Mouse (Mus musculus): Measurements from ENCODE around the gene Mrpl43.

DNA sequence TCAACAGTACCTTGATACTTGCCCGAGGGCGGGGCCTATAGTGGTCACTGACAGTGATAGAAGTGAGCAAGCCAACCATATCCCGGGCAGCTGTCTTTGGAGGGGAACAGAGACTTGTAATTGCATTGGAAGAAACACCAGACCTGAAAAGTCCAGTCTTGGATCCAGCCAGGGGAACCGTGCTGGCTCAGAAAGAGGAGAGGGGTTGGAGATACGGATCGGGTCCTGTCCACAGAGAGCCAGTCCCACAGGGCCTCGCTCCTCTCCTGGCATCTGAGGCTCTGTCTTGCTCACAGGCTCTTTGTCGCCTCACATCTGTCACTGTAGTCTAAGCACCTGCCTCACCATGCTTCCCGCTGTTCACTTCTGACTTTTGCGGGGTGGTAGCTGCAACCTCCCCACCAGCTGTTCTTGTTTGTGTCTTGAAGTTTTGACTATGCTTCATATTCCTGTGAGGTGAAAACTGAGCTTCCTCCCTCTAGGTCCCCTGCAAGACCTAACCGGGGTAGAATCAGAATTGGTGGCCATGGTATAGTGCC, 38.2 kb upstream of the Mrpl43 start:
- TF ChIP-seq CTCF (IDR thresholded peaks at IDR 0.05; ENCODE audit: extremely low read depth, insufficient read depth, low read length) = no peak
- no peak for TF ChIP-seq POLR2A (IDR thresholded peaks at IDR 0.05; ENCODE audit: extremely low read depth, insufficient read depth, low read length)
